Mouse (Mus musculus): ENCODE measurements at regions not wholly inside any gene's neighbourhood (a gene's known extent, or its start where the extent isn't known, plus 50 kb on each side); places are given as distances from the start of the nearest gene placed in this dataset.

- no peak for ATAC-seq (ENCODE audit: insufficient number of reproducible peaks, low FRiP score, low TSS enrichment)
These were observed 73.3 kb upstream of the Lrfn2 start for GRCm38 (mm10) chr17:48858891-48859290.

- ATAC-seq (ENCODE audit: insufficient number of reproducible peaks, low FRiP score, low TSS enrichment) = no peak
These were observed 61.7 kb upstream of the Lrfn2 start for GRCm38 (mm10) chr17:48870443-48870842.

GRCm38 (mm10) chr17:48877505-48877904, 54.7 kb upstream of the Lrfn2 start:
- ATAC-seq (ENCODE audit: insufficient number of reproducible peaks, low FRiP score, low TSS enrichment) = no peak

GRCm38 (mm10) chr17:48880590-48880989, 51.6 kb upstream of the Lrfn2 start:
- ATAC-seq (ENCODE audit: insufficient number of reproducible peaks, low FRiP score, low TSS enrichment) = no peak

GRCm38 (mm10) chr17:48881946-48882345, 50.2 kb upstream of the Lrfn2 start:
- no peak for ATAC-seq (ENCODE audit: insufficient number of reproducible peaks, low FRiP score, low TSS enrichment)

All from cerebellum, adult (tissue).